Comparison of ENCODE assay signal across 8 mouse cellular contexts in genomic region chr3:36065166-36065565, GRCm38 (mm10). TPM values are rescaled to one million over a fixed set of nuclear protein-coding genes. Genes with fewer than 3 reads are reported as not detected.
DNase-seq lines count a peak whose midpoint lies in the region; ATAC-seq and TF ChIP-seq lines count a peak whose summit lies in the region.

No protein-coding gene starts in this region.

- 93% methylated on average over 2 of the region's 2 CpGs for WGBS in bone marrow, adult 2 months
- WGBS in hindbrain, embryonic 15.5 days: 95% methylated on average over 2 of the region's 2 CpGs
- 98% methylated on average over 2 of the region's 2 CpGs for WGBS in midbrain, embryonic 16.5 days

- no peak for TF ChIP-seq POLR2A in bone marrow, adult 2 months (IDR thresholded peaks at IDR 0.05; ENCODE audit: borderline replicate concordance, control insufficient read depth, low read depth, low read length)

- ATAC-seq in hindbrain, embryonic 15.5 days (ENCODE audit: low FRiP score, low read depth): no peak
- ATAC-seq in midbrain, embryonic 16.5 days: peak; percentile 31; the same call in 1 of the 2 replicates

- H3K9me3 ChIP-seq in hindbrain, embryonic 15.5 days: no peaks in the 10 kb centered on the region
- H3K9me3 ChIP-seq in midbrain, embryonic 16.5 days (replicated peaks; ENCODE audit: control insufficient read depth, low read length, poor library complexity, severe bottlenecking): no peaks in the 10 kb centered on the region

- H3K4me3 ChIP-seq in layer of hippocampus, adult 2 months: peak overlapping the region; percentile 89
- H3K4me3 ChIP-seq in bone marrow, adult 2 months (replicated peaks; ENCODE audit: control insufficient read depth, low read depth, low read length): peak overlapping the region; percentile 16
- peak overlapping the region; percentile 72 for H3K4me3 ChIP-seq in hindbrain, embryonic 15.5 days
- H3K4me3 ChIP-seq in midbrain, embryonic 16.5 days (ENCODE audit: low read depth, low read length): peak overlapping the region; percentile 74

- no peak for TF ChIP-seq CTCF in layer of hippocampus, adult 2 months (conservative IDR thresholded peaks at IDR 0.05)
- no peak for TF ChIP-seq CTCF in bone marrow, adult 2 months (IDR thresholded peaks at IDR 0.05; ENCODE audit: control insufficient read depth, insufficient read depth, low read length)

- H3K36me3 ChIP-seq in hindbrain, embryonic 15.5 days: peaks cover 3% of the 10 kb centered on the region
- H3K36me3 ChIP-seq in midbrain, embryonic 16.5 days (ENCODE audit: control insufficient read depth, insufficient read depth, low read length): peaks cover 2% of the 10 kb centered on the region; the same call in 1 of the 2 replicates

- no peak for DNase-seq in layer of hippocampus, adult 2 months (ENCODE audit: low spot score in 2 of 2)
- DNase-seq in layer of hippocampus, postnatal 36 days: no peak
- no peak for DNase-seq in embryo, embryonic 11 days
- no peak for DNase-seq in urinary bladder, adult 18-20 months (ENCODE audit: low spot score in 2 of 2)
- DNase-seq in layer of hippocampus, postnatal 10 days (ENCODE audit: low spot score in 2 of 2): no peak

- H3K27me3 ChIP-seq in hindbrain, embryonic 15.5 days: peaks cover 20% of the 10 kb centered on the region
- H3K27me3 ChIP-seq in midbrain, embryonic 16.5 days (ENCODE audit: control insufficient read depth, insufficient read depth, low read depth, low read length): peaks cover 6% of the 10 kb centered on the region

- H3K4me1 ChIP-seq in bone marrow, adult 2 months (ENCODE audit: control insufficient read depth, insufficient read depth, low read length): peaks cover 3% of the 10 kb centered on the region
- peaks cover 26% of the 10 kb centered on the region for H3K4me1 ChIP-seq in hindbrain, embryonic 15.5 days (replicated peaks)
- peaks cover 24% of the 10 kb centered on the region for H3K4me1 ChIP-seq in midbrain, embryonic 16.5 days (ENCODE audit: control insufficient read depth, insufficient read depth, low read length)

- 0 out of 2 replicates have a peak overlapping the region, but pooled peaks have one; percentile 73 for H3K9ac ChIP-seq in hindbrain, embryonic 15.5 days
- H3K9ac ChIP-seq in midbrain, embryonic 16.5 days (ENCODE audit: low read depth, low read length): no peak overlapping the region

- H3K4me2 ChIP-seq in hindbrain, embryonic 15.5 days: peak overlapping the region; percentile 80
- H3K4me2 ChIP-seq in midbrain, embryonic 16.5 days (ENCODE audit: low read length): peak overlapping the region; percentile 88

- peak overlapping the region; percentile 88; the same call in 1 of the 2 replicates for H3K27ac ChIP-seq in layer of hippocampus, adult 2 months
- 0 out of 2 replicates have a peak overlapping the region, but pooled peaks have one; percentile 14 for H3K27ac ChIP-seq in bone marrow, adult 2 months (ENCODE audit: control insufficient read depth, insufficient read depth, low read depth, low read length, poor library complexity)
- no peak overlapping the region for H3K27ac ChIP-seq in hindbrain, embryonic 15.5 days (replicated peaks)
- no peak overlapping the region for H3K27ac ChIP-seq in midbrain, embryonic 16.5 days (ENCODE audit: low read length)

RNA-seq across cellular contexts. Expression of gene Acad9, which starts 0.6 kb away (rescaled TPM):
- total RNA-seq in layer of hippocampus, adult 2 months (2021): 10 to 100 TPM; 45.4 to 49.0 TPM
- total RNA-seq in layer of hippocampus, postnatal 36 days (2021): 10 to 100 TPM; 43.7 to 51.1 TPM
- 7.4 and 16.7 TPM in 2 replicates for polyA plus RNA-seq in bone marrow, adult 2 months (2011; ENCODE audit: insufficient read depth, insufficient read length, low replicate concordance, missing spikeins)
- 74.9 and 86.2 TPM in 2 replicates for polyA plus RNA-seq in hindbrain, embryonic 15.5 days (2015; fragmentation: Nextera tagmentation; extraction: Ambion mirVana)
- polyA plus RNA-seq in midbrain, embryonic 16.5 days (2015; fragmentation: Nextera tagmentation; extraction: Ambion mirVana): 89.5 and 102 TPM in 2 replicates
- 10 to 100 TPM; 41.6 to 49.5 TPM for total RNA-seq in layer of hippocampus, postnatal 10 days (2021)

RNA-seq across cellular contexts. Expression of gene Ccdc144b, which starts 11.8 kb away (rescaled TPM):
- not detected for total RNA-seq in layer of hippocampus, adult 2 months (2021)
- not detected for total RNA-seq in layer of hippocampus, postnatal 36 days (2021)
- polyA plus RNA-seq in bone marrow, adult 2 months (2011; ENCODE audit: insufficient read depth, insufficient read length, low replicate concordance, missing spikeins): not detected in 2 replicates
- polyA plus RNA-seq in hindbrain, embryonic 15.5 days (2015; fragmentation: Nextera tagmentation; extraction: Ambion mirVana): 0.03 TPM in 1 of 2 replicates, not detected in the other
- not detected in 2 replicates for polyA plus RNA-seq in midbrain, embryonic 16.5 days (2015; fragmentation: Nextera tagmentation; extraction: Ambion mirVana)
- not detected for total RNA-seq in layer of hippocampus, postnatal 10 days (2021)

Comparison
In these comparisons a context has a peak if more than half of its experiments do, and no peak if none do; other contexts are left out.
1. H3K27ac ChIP-seq: peak in layer of hippocampus, adult 2 months (single experiment) and bone marrow, adult 2 months (single experiment); none in hindbrain, embryonic 15.5 days (single experiment) and midbrain, embryonic 16.5 days (single experiment).
2. H3K4me3 ChIP-seq: peak in every context shown above with its lines; median percentile 89 in layer of hippocampus, adult 2 months; 74 in midbrain, embryonic 16.5 days; 72 in hindbrain, embryonic 15.5 days; 16 in bone marrow, adult 2 months.